Mouse (Mus musculus) E14TG2a.4 (cell line): ENCODE data around the gene Camk1d.

Source experiments
- H3K27me3 ChIP-seq: 2 replicates; pipeline ENCODE4 v1.6.1; 2014; ENCODE audit warnings: low read length, control low read depth; ENCODE audit not compliant: insufficient read depth
- H3K36me3 ChIP-seq: 2 replicates; pipeline ENCODE4 v1.6.1; 2014; ENCODE audit warnings: low read length, control low read depth; ENCODE audit not compliant: insufficient read depth
- H3K4me1 ChIP-seq: replicated peaks from 2 replicates; pipeline ENCODE4 v1.6.1; 2014; ENCODE audit warnings: low read depth, low read length, control low read depth
- H3K4me3 ChIP-seq: replicated peaks from 2 replicates; pipeline ENCODE4 v1.5.1; 2014; ENCODE audit warnings: mild to moderate bottlenecking, low read length
- H3K9me3 ChIP-seq: 2 replicates; pipeline ENCODE4 v1.6.1; 2014; ENCODE audit warnings: low read length, control low read depth
- CTCF ChIP-seq: conservative IDR thresholded peaks from 2 replicates; pipeline ENCODE4 v1.5.1; 2014; ENCODE audit warnings: low read length
- NANOG ChIP-seq: IDR thresholded peaks from 2 replicates; pipeline ENCODE4 v1.6.1; 2014; ENCODE audit warnings: borderline replicate concordance, low read length, mixed read lengths
- POU5F1 ChIP-seq: IDR thresholded peaks from 2 replicates; pipeline ENCODE4 v1.6.1; 2014; ENCODE audit warnings: low read length, borderline replicate concordance

The Camk1d gene

GRCm38 (mm10) chr2:5426110-5426509 lies 288.2 kb downstream of the Camk1d start:
- peaks cover 16% of the 10 kb centered on the region for H3K4me1 ChIP-seq
- H3K36me3 ChIP-seq, result 0 out of 2 replicates have a peak, but pooled peaks cover 3% of the 10 kb centered on the region
- H3K4me3 ChIP-seq, result no peak overlapping the region
- TF ChIP-seq NANOG (peak; percentile 41; the same call in 1 of the 2 replicates), POU5F1 (no peak), CTCF (no peak)
- H3K27me3 ChIP-seq, result no peaks in the 10 kb centered on the region
- H3K9me3 ChIP-seq, result peaks cover 8% of the 10 kb centered on the region

- H3K36me3 ChIP-seq, result 0 out of 2 replicates have a peak, but pooled peaks cover 3% of the 10 kb centered on the region
- peaks cover 16% of the 10 kb centered on the region for H3K4me1 ChIP-seq
- peaks cover 8% of the 10 kb centered on the region for H3K9me3 ChIP-seq
- no peak overlapping the region for H3K4me3 ChIP-seq
- no peak for TF ChIP-seq POU5F1
- TF ChIP-seq CTCF, result no peak
- TF ChIP-seq NANOG, result no peak
- no peaks in the 10 kb centered on the region for H3K27me3 ChIP-seq
Observed at GRCm38 (mm10) chr2:5425612-5426011, 288.7 kb downstream of the Camk1d start.

GRCm38 (mm10) chr2:5420621-5421196 lies 293.6 kb downstream of the Camk1d start:
- 0 out of 2 replicates have a peak, but pooled peaks cover 3% of the 10 kb centered on the region for H3K36me3 ChIP-seq
- peaks cover 2% of the 10 kb centered on the region for H3K4me1 ChIP-seq
- peaks cover 8% of the 10 kb centered on the region for H3K9me3 ChIP-seq
- H3K27me3 ChIP-seq, result no peaks in the 10 kb centered on the region
- TF ChIP-seq CTCF (no peak), NANOG (no peak), POU5F1 (no peak)
- no peak overlapping the region for H3K4me3 ChIP-seq

GRCm38 (mm10) chr2:5418802-5419201 lies 295.5 kb downstream of the Camk1d start:
- H3K4me1 ChIP-seq, result no peaks in the 10 kb centered on the region
- no peaks in the 10 kb centered on the region for H3K9me3 ChIP-seq
- no peaks in the 10 kb centered on the region for H3K36me3 ChIP-seq
- TF ChIP-seq CTCF, result no peak
- no peak for TF ChIP-seq NANOG
- TF ChIP-seq POU5F1, result no peak
- H3K27me3 ChIP-seq, result no peaks in the 10 kb centered on the region
- H3K4me3 ChIP-seq, result no peak overlapping the region

- Histone ChIP-seq H3K4me3 (no peak overlapping the region), H3K9me3 (no peaks in the 10 kb centered on the region), H3K4me1 (no peaks in the 10 kb centered on the region), H3K27me3 (no peaks in the 10 kb centered on the region), H3K36me3 (no peaks in the 10 kb centered on the region)
- no peak for TF ChIP-seq NANOG
- TF ChIP-seq POU5F1, result no peak
- no peak for TF ChIP-seq CTCF
Observed at GRCm38 (mm10) chr2:5417158-5418032, 296.9 kb downstream of the Camk1d start.

GRCm38 (mm10) chr2:5411774-5412173 lies 302.5 kb downstream of the Camk1d start:
- H3K4me1 ChIP-seq, result peaks cover 16% of the 10 kb centered on the region
- no peak for TF ChIP-seq CTCF
- no peak for TF ChIP-seq NANOG
- TF ChIP-seq POU5F1, result no peak
- H3K27me3 ChIP-seq, result no peaks in the 10 kb centered on the region
- no peaks in the 10 kb centered on the region for H3K9me3 ChIP-seq
- H3K36me3 ChIP-seq, result no peaks in the 10 kb centered on the region
- no peak overlapping the region for H3K4me3 ChIP-seq

- peaks cover 46% of the 10 kb centered on the region for H3K4me1 ChIP-seq
- TF ChIP-seq CTCF, result peak; percentile 67
- TF ChIP-seq NANOG, result no peak
- no peak for TF ChIP-seq POU5F1
- no peaks in the 10 kb centered on the region; the same call in 1 of the 2 replicates for H3K36me3 ChIP-seq
- no peak overlapping the region for H3K4me3 ChIP-seq
- no peaks in the 10 kb centered on the region for H3K27me3 ChIP-seq
- no peaks in the 10 kb centered on the region for H3K9me3 ChIP-seq
Observed at GRCm38 (mm10) chr2:5403850-5404249, 310.5 kb downstream of the Camk1d start.

- no peak for TF ChIP-seq CTCF
- no peak for TF ChIP-seq POU5F1
- no peak for TF ChIP-seq NANOG
Observed at GRCm38 (mm10) chr2:5402036-5402435, 312.3 kb downstream of the Camk1d start.

GRCm38 (mm10) chr2:5398505-5398904 lies 315.8 kb downstream of the Camk1d start:
- peaks cover 25% of the 10 kb centered on the region for H3K4me1 ChIP-seq
- no peaks in the 10 kb centered on the region for H3K36me3 ChIP-seq
- H3K27me3 ChIP-seq, result no peaks in the 10 kb centered on the region
- TF ChIP-seq NANOG, result no peak
- no peak for TF ChIP-seq CTCF
- TF ChIP-seq POU5F1, result no peak
- H3K4me3 ChIP-seq, result no peak overlapping the region
- H3K9me3 ChIP-seq, result 0 out of 2 replicates have a peak, but pooled peaks cover 3% of the 10 kb centered on the region

More at GRCm38 (mm10) chr2:5402036-5402435, 312.3 kb downstream of the Camk1d start:
- peaks cover 39% of the 10 kb centered on the region for H3K4me1 ChIP-seq
- H3K4me3 ChIP-seq, result no peak overlapping the region
- H3K27me3 ChIP-seq, result no peaks in the 10 kb centered on the region
- no peaks in the 10 kb centered on the region; the same call in 1 of the 2 replicates for H3K36me3 ChIP-seq
- no peaks in the 10 kb centered on the region for H3K9me3 ChIP-seq
